Mouse (Mus musculus) embryonic stem cell, embryonic (primary cell): ENCODE measurements at regions not wholly inside any gene's neighbourhood (a gene's known extent, or its start where the extent isn't known, plus 50 kb on each side); places are given as distances from the start of the nearest gene placed in this dataset.

Experiments
- CTCF ChIA-PET, 4 experiments: fragments of 300-600 bp in 2 of 4; fragments of 350-600 bp in 2 of 4; sonication (Branson Sonifier 250); formaldehyde crosslinking; loops; one replicate each; lab custom pipeline; 2022; ENCODE audit warnings: inconsistent platforms in 2 of 4; lab: Charles Lee
- POLR2A ChIA-PET, 4 experiments: fragments of 300-600 bp in 2 of 4; fragments of 350-600 bp in 2 of 4; sonication (Branson Sonifier 250); formaldehyde crosslinking; loops; one replicate each; lab custom pipeline; 2022; ENCODE audit warnings: antibody characterized with exemption in 4 of 4, inconsistent platforms in 1 of 4; lab: Charles Lee

GRCm38 (mm10) chr11:79881812-79882211 lies 80.4 kb downstream of the Utp6 start:
- CTCF ChIA-PET: no interaction called here
- POLR2A ChIA-PET: no interaction called here

GRCm38 (mm10) chr11:79878091-79878490 lies 84.1 kb downstream of the Utp6 start:
- POLR2A ChIA-PET: interaction anchor here in 2 of 4 experiments (0.5 to 0.6 kb wide), 2 partner anchors 17 to 170 kb away, joined by 3 read pairs; no protein-coding TSS in a partner anchor
- CTCF ChIA-PET: interaction anchor here in 1 of 4 experiments (1.2 kb wide), 1 partner anchor 9 kb away, joined by 3 read pairs; no protein-coding TSS in a partner anchor

- ChIA-PET POLR2A (interaction anchor here in 3 of 4 experiments (0.7 kb wide), 3 partner anchors 115 to 1468 kb away, joined by 3 to 5 read pairs (median 4); no protein-coding TSS in a partner anchor), CTCF (interaction anchor here in 1 of 4 experiments (1.2 kb wide), 1 partner anchor 8 kb away, joined by 3 read pairs; no protein-coding TSS in a partner anchor)
These were observed 84.9 kb downstream of the Utp6 start for GRCm38 (mm10) chr11:79877184-79877745.

- CTCF ChIA-PET: interaction anchor here in 1 of 4 experiments (0.5 kb wide), 1 partner anchor 431 kb away, joined by 4 read pairs; no protein-coding TSS in a partner anchor
- POLR2A ChIA-PET: interaction anchor here in 1 of 4 experiments (0.7 to 1.4 kb wide), 4 partner anchors 12 to 56 kb away, joined by 3 to 4 read pairs (median 4); no protein-coding TSS in a partner anchor
These were observed 90.2 kb downstream of the Utp6 start for GRCm38 (mm10) chr11:79871783-79872628.

- CTCF ChIA-PET: no interaction called here
- POLR2A ChIA-PET: no interaction called here
These were observed 92.0 kb downstream of the Utp6 start for GRCm38 (mm10) chr11:79870189-79870588.

GRCm38 (mm10) chr11:79869009-79869408 lies 93.2 kb downstream of the Utp6 start:
- POLR2A ChIA-PET: no interaction called here
- CTCF ChIA-PET: interaction anchor here in 3 of 4 experiments (0.6 to 1.2 kb wide), 4 partner anchors 8 to 78 kb away, joined by 3 read pairs; no protein-coding TSS in a partner anchor

GRCm38 (mm10) chr11:79864836-79865235 lies 97.4 kb downstream of the Utp6 start:
- ChIA-PET POLR2A (interaction anchor here in 2 of 4 experiments (0.6 to 1.0 kb wide), 4 partner anchors 25 to 610 kb away, joined by 3 to 4 read pairs (median 3); no protein-coding TSS in a partner anchor), CTCF (no interaction called here)

- CTCF ChIA-PET: interaction anchor here in 1 of 4 experiments (0.7 kb wide), 1 partner anchor 1042 kb away, joined by 3 read pairs; no protein-coding TSS in a partner anchor
- POLR2A ChIA-PET: interaction anchor here in 1 of 4 experiments (0.6 to 0.9 kb wide), 2 partner anchors 98 to 566 kb away, joined by 3 to 8 read pairs; partner anchors contain the start of gene Utp6
These were observed 98.6 kb downstream of the Utp6 start for GRCm38 (mm10) chr11:79863487-79864175.

GRCm38 (mm10) chr11:79860611-79861067 lies 101.6 kb downstream of the Utp6 start:
- ChIA-PET CTCF (interaction anchor here in 2 of 4 experiments (0.6 to 1.9 kb wide), 3 partner anchors 59 to 236 kb away, joined by 4 to 6 read pairs (median 5); no protein-coding TSS in a partner anchor), POLR2A (interaction anchor here in 1 of 4 experiments (0.7 to 1.9 kb wide), 5 partner anchors 11 to 254 kb away, joined by 3 to 7 read pairs (median 4); no protein-coding TSS in a partner anchor)

- POLR2A ChIA-PET: interaction anchor here in 1 of 4 experiments (1.9 kb wide), 1 partner anchor 104 kb away, joined by 4 read pairs; no protein-coding TSS in a partner anchor
- CTCF ChIA-PET: no interaction called here
These were observed 105.8 kb downstream of the Utp6 start for GRCm38 (mm10) chr11:79856376-79856775.

- ChIA-PET POLR2A (interaction anchor here in 1 of 4 experiments (0.9 kb wide), 1 partner anchor 21 kb away, joined by 3 read pairs; no protein-coding TSS in a partner anchor), CTCF (interaction anchor here in 1 of 4 experiments (1.2 kb wide), 1 partner anchor 13 kb away, joined by 3 read pairs; no protein-coding TSS in a partner anchor)
These were observed 112.6 kb downstream of the Utp6 start for GRCm38 (mm10) chr11:79849545-79849944.

GRCm38 (mm10) chr11:79844436-79844835 lies 117.8 kb downstream of the Utp6 start:
- CTCF ChIA-PET: interaction anchor here in 1 of 4 experiments (1.0 kb wide), 1 partner anchor 121 kb away, joined by 4 read pairs; no protein-coding TSS in a partner anchor
- POLR2A ChIA-PET: no interaction called here

GRCm38 (mm10) chr11:79843021-79843420 lies 119.2 kb downstream of the Utp6 start:
- CTCF ChIA-PET: no interaction called here

GRCm38 (mm10) chr11:79839973-79840372 lies 122.2 kb downstream of the Utp6 start:
- POLR2A ChIA-PET: interaction anchor here in 2 of 4 experiments (1.0 to 1.9 kb wide), 3 partner anchors 12 to 78 kb away, joined by 3 to 5 read pairs (median 4); no protein-coding TSS in a partner anchor
- CTCF ChIA-PET: interaction anchor here in 2 of 4 experiments (0.5 to 0.7 kb wide), 3 partner anchors 420 to 1807 kb away, joined by 3 to 4 read pairs (median 3); no protein-coding TSS in a partner anchor

More at GRCm38 (mm10) chr11:79843021-79843420, 119.2 kb downstream of the Utp6 start:
- POLR2A ChIA-PET: interaction anchor here in 2 of 4 experiments (0.6 to 1.3 kb wide), 2 partner anchors 12 to 403 kb away, joined by 3 to 9 read pairs; no protein-coding TSS in a partner anchor

- CTCF ChIA-PET: interaction anchor here in 1 of 4 experiments (1.5 kb wide), 1 partner anchor 82 kb away, joined by 5 read pairs; no protein-coding TSS in a partner anchor
These were observed 124.1 kb downstream of the Utp6 start for GRCm38 (mm10) chr11:79838051-79838450.

GRCm38 (mm10) chr11:79837076-79837990 lies 124.9 kb downstream of the Utp6 start:
- POLR2A ChIA-PET: interaction anchor here in 2 of 4 experiments (1.0 to 1.2 kb wide), 4 partner anchors 49 to 415 kb away, joined by 3 read pairs; no protein-coding TSS in a partner anchor
- CTCF ChIA-PET: interaction anchor here in 3 of 4 experiments (0.6 to 1.5 kb wide), 5 partner anchors 13 to 121 kb away, joined by 3 to 5 read pairs (median 3); no protein-coding TSS in a partner anchor

More at GRCm38 (mm10) chr11:79838051-79838450, 124.1 kb downstream of the Utp6 start:
- POLR2A ChIA-PET: interaction anchor here in 2 of 4 experiments (1.1 to 1.2 kb wide), 3 partner anchors 82 to 416 kb away, joined by 3 read pairs; no protein-coding TSS in a partner anchor
